Mouse (Mus musculus) neural tube, embryonic 11.5 days (tissue): ENCODE results near the gene Ube2d2b. TPM values are rescaled to one million over a fixed set of nuclear protein-coding genes. Genes with fewer than 3 reads are reported as not detected.

ENCODE experiments used
- ATAC-seq: fragments of 200-750 bp; cut with Nextera tagmentation; 2 replicates; pipeline ENCODE4 v1.8.0; 2017; ENCODE audit warnings: moderate number of reproducible peaks, mild to moderate bottlenecking, moderate TSS enrichment, moderate library complexity; ENCODE audit not compliant: insufficient read depth, low FRiP score, low TSS enrichment
- DNase-seq: peaks from one replicate; pipeline ENCODE4 v3.0.0-alpha.2; 2015; ENCODE audit warnings: low spot score
- H3K27ac ChIP-seq: fragments of 300-500 bp; sonication (generic); 2 replicates; pipeline ENCODE4 v1.5.1; 2014; ENCODE audit warnings: low read depth, mild to moderate bottlenecking, low read length
- H3K27me3 ChIP-seq: fragments of 300-500 bp; sonication (generic); 2 replicates; pipeline ENCODE4 v1.6.1; 2014; ENCODE audit warnings: mild to moderate bottlenecking, low read length, mixed read lengths; ENCODE audit not compliant: control insufficient read depth, insufficient read depth
- H3K36me3 ChIP-seq: fragments of 300-500 bp; sonication (generic); 2 replicates; pipeline ENCODE4 v1.6.1; 2014; ENCODE audit warnings: mild to moderate bottlenecking, low read length, moderate library complexity, mixed read lengths; ENCODE audit not compliant: control insufficient read depth, insufficient read depth
- H3K4me1 ChIP-seq: fragments of 300-500 bp; sonication (generic); 2 replicates; pipeline ENCODE4 v1.6.1; 2014; ENCODE audit warnings: low read length, mixed read lengths; ENCODE audit not compliant: control insufficient read depth, insufficient read depth
- H3K4me2 ChIP-seq: fragments of 300-500 bp; sonication (generic); 2 replicates; pipeline ENCODE4 v1.6.1; 2014; ENCODE audit warnings: low read depth, mild to moderate bottlenecking, moderate library complexity
- H3K4me3 ChIP-seq: fragments of 300-500 bp; sonication (generic); 2 replicates; pipeline ENCODE4 v1.5.1; 2014; ENCODE audit warnings: low read depth, low read length
- H3K9ac ChIP-seq: fragments of 300-500 bp; sonication (generic); 2 replicates; pipeline ENCODE4 v1.6.1; 2014; ENCODE audit warnings: mild to moderate bottlenecking, low read length
- H3K9me3 ChIP-seq: fragments of 300-500 bp; sonication (generic); 2 replicates; pipeline ENCODE4 v1.6.1; 2016; ENCODE audit warnings: low read length; ENCODE audit not compliant: control insufficient read depth
- WGBS: fragments of 180-500 bp; shearing (Covaris S2); extraction: QIAGEN DNeasy Blood & Tissue Kit; methylation state at CpG from one replicate; pipeline ENCODE4 v1.1.7; 2014; 5-methylcytosine and 5-hydroxymethylcytosine counted together
- polyA plus RNA-seq: library from polyadenylated mRNA; unstranded; fragments of >200 nt; fragmentation: Nextera tagmentation; extraction: Ambion mirVana; gene quantifications from 2 replicates; pipeline ENCODE4 v1.2.1, GENCODE M21; 2014

Ube2d2b gene
- polyA plus RNA-seq, 1 experiment from 2014 or later, result not detected

DNA sequence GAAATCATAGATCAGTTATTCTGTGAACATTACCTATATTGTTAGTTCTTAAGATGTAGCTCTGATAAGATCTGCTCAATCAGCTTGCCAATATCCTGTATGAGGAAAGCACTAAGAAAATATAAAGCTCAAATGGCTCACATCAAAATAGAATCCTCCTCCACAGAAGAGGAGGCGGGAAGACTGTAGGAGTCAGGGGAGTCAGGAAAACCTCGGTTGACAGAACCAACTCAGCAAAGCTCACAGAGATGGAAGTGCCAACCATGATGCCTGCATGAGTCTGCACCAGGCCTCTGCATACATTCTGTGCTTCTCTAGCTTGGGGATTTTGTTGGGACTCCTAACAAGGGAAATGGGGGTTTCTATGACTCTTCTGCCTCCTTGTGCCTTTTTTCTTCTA lies 28.7 kb upstream of the Ube2d2b start:
- 85% methylated on average over 2 of the region's 2 CpGs for WGBS
- DNase-seq (no peak), ATAC-seq (no peak)
- H3K4me1 ChIP-seq, result no peaks in the 10 kb centered on the region
- H3K27me3 ChIP-seq, result no peaks in the 10 kb centered on the region
- no peak overlapping the region for H3K4me2 ChIP-seq
- H3K27ac ChIP-seq, result no peak overlapping the region
- no peaks in the 10 kb centered on the region for H3K36me3 ChIP-seq
- H3K9ac ChIP-seq, result no peak overlapping the region
- H3K4me3 ChIP-seq, result no peak overlapping the region
- no peaks in the 10 kb centered on the region for H3K9me3 ChIP-seq

GRCm38 (mm10) chr5:107802621-107803020 lies 27.3 kb upstream of the Ube2d2b start:
- Histone ChIP-seq H3K27ac (no peak overlapping the region), H3K36me3 (no peaks in the 10 kb centered on the region), H3K9ac (no peak overlapping the region), H3K4me2 (no peak overlapping the region), H3K4me1 (no peaks in the 10 kb centered on the region), H3K4me3 (no peak overlapping the region), H3K9me3 (no peaks in the 10 kb centered on the region), H3K27me3 (no peaks in the 10 kb centered on the region)
- ATAC-seq, result no peak
- DNase-seq, result no peak

GRCm38 (mm10) chr5:107807496-107807895 lies 22.4 kb upstream of the Ube2d2b start:
- no peak overlapping the region for H3K4me3 ChIP-seq
- no peak overlapping the region for H3K4me2 ChIP-seq
- no peaks in the 10 kb centered on the region for H3K27me3 ChIP-seq
- H3K36me3 ChIP-seq, result no peaks in the 10 kb centered on the region
- H3K9me3 ChIP-seq, result no peaks in the 10 kb centered on the region
- no peak overlapping the region for H3K9ac ChIP-seq
- H3K4me1 ChIP-seq, result no peaks in the 10 kb centered on the region
- no peak for ATAC-seq
- no peak for DNase-seq
- WGBS, result 80% methylated on average over 4 of the region's 4 CpGs
- H3K27ac ChIP-seq, result no peak overlapping the region

DNA sequence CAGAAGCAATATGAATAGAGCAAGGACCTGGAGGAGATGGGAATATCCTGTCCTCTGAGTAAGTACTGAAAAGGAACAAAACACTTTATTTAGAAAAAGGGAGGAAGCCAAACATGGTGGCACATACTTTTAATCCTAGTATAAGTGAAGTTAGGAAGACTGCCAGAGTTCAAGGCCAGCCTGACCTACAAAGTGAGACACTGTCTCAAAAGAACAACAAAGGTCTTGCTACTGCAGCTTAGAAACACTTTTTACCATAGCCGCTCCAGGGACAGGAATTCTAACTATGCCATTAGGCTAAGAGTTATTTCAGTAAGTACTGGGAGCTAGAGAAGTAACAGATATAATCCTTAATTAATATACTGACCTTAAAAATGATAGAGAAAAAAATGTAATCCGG lies 15.2 kb upstream of the Ube2d2b start:
- DNase-seq (no peak), ATAC-seq (no peak)
- Histone ChIP-seq H3K4me1 (no peaks in the 10 kb centered on the region), H3K4me3 (no peak overlapping the region), H3K9ac (no peak overlapping the region), H3K36me3 (no peaks in the 10 kb centered on the region; the same call in 1 of the 2 replicates), H3K27ac (no peak overlapping the region), H3K4me2 (no peak overlapping the region), H3K9me3 (no peaks in the 10 kb centered on the region), H3K27me3 (no peaks in the 10 kb centered on the region)
- WGBS, result 95% methylated on average over 2 of the region's 2 CpGs

- Histone ChIP-seq H3K4me2 (no peak overlapping the region), H3K36me3 (no peaks in the 10 kb centered on the region; the same call in 1 of the 2 replicates), H3K9ac (no peak overlapping the region), H3K4me3 (no peak overlapping the region), H3K27me3 (no peaks in the 10 kb centered on the region), H3K9me3 (no peaks in the 10 kb centered on the region), H3K27ac (no peak overlapping the region), H3K4me1 (no peaks in the 10 kb centered on the region)
- 96% methylated on average over 1 of the region's 1 CpGs for WGBS
- ATAC-seq, result no peak
- DNase-seq, result no peak
Measured at GRCm38 (mm10) chr5:107822521-107822920, 7.4 kb upstream of the Ube2d2b start.

DNA sequence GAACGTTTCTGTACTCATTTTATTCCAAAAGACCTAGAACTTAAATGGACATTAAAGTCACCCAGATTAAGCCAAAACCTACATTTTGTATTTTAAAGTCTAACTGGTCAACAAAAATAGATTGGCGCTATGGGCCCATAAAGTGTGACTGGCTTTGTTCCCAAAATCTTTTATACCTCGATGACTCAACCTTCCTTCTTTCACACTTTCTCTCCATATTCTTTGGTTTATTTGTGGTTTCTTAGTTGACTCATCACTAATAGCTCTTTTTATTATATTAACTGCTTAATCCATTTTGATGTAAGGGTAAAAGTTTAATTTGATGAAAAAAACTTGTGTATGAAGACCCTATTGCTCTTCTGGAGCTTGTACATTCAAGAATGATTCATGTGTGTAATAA lies 1.5 kb downstream of the Ube2d2b start:
- no peak overlapping the region for H3K9ac ChIP-seq
- no peak overlapping the region for H3K4me3 ChIP-seq
- no peak for DNase-seq
- ATAC-seq, result no peak
- no peaks in the 10 kb centered on the region for H3K9me3 ChIP-seq
- no peaks in the 10 kb centered on the region for H3K4me1 ChIP-seq
- no peak overlapping the region for H3K4me2 ChIP-seq
- no peak overlapping the region for H3K27ac ChIP-seq
- H3K27me3 ChIP-seq, result no peaks in the 10 kb centered on the region
- no peaks in the 10 kb centered on the region for H3K36me3 ChIP-seq
- WGBS, result 89% methylated on average over 3 of the region's 3 CpGs

- no peaks in the 10 kb centered on the region for H3K9me3 ChIP-seq
- H3K4me2 ChIP-seq, result no peak overlapping the region
- no peaks in the 10 kb centered on the region for H3K27me3 ChIP-seq
- 91% methylated on average over 1 of the region's 1 CpGs for WGBS
- no peak overlapping the region for H3K9ac ChIP-seq
- no peak for ATAC-seq
- H3K4me3 ChIP-seq, result no peak overlapping the region
- DNase-seq, result no peak
- no peaks in the 10 kb centered on the region for H3K36me3 ChIP-seq
- H3K27ac ChIP-seq, result no peak overlapping the region
- H3K4me1 ChIP-seq, result no peaks in the 10 kb centered on the region
Measured at GRCm38 (mm10) chr5:107834287-107834686, 4.4 kb downstream of the Ube2d2b start.

- Histone ChIP-seq H3K4me1 (no peaks in the 10 kb centered on the region), H3K27me3 (no peaks in the 10 kb centered on the region), H3K27ac (no peak overlapping the region), H3K9me3 (no peaks in the 10 kb centered on the region), H3K9ac (no peak overlapping the region), H3K4me3 (no peak overlapping the region), H3K36me3 (no peaks in the 10 kb centered on the region; the same call in 1 of the 2 replicates), H3K4me2 (no peak overlapping the region)
- ATAC-seq (no peak), DNase-seq (no peak)
- 76% methylated on average over 3 of the region's 3 CpGs for WGBS
Measured at GRCm38 (mm10) chr5:107838891-107839644, 9.2 kb downstream of the Ube2d2b start.

GRCm38 (mm10) chr5:107840549-107841238 lies 10.8 kb downstream of the Ube2d2b start:
- Histone ChIP-seq H3K4me3 (no peak overlapping the region), H3K27ac (no peak overlapping the region), H3K27me3 (no peaks in the 10 kb centered on the region), H3K9ac (no peak overlapping the region), H3K9me3 (no peaks in the 10 kb centered on the region), H3K36me3 (no peaks in the 10 kb centered on the region; the same call in 1 of the 2 replicates), H3K4me1 (no peaks in the 10 kb centered on the region), H3K4me2 (no peak overlapping the region)
- no peak for ATAC-seq
- 95% methylated on average over 5 of the region's 5 CpGs for WGBS
- DNase-seq, result no peak
